Mouse (Mus musculus) liver, postnatal 0 days (tissue): ENCODE measurements around the gene Ubr4.

Source experiments
- CTCF ChIP-seq: sonication (generic); IDR thresholded peaks from 2 replicates; pipeline ENCODE4 v1.5.1; 2016; ENCODE audit warnings: antibody characterized with exemption, low read depth
- EP300 ChIP-seq: IDR thresholded peaks from 2 replicates; pipeline ENCODE4 v1.6.1; 2016; ENCODE audit warnings: antibody characterized with exemption, low read depth, mild to moderate bottlenecking

GRCm38 (mm10) chr4:139423270-139423669 lies 70.9 kb downstream of the Ubr4 start:
- TF ChIP-seq CTCF (no peak), EP300 (no peak)
